Mouse (Mus musculus) olfactory bulb, adult 2 months (tissue): Measurements from ENCODE around the gene Cacng7.

Source experiments
- CTCF ChIP-seq: fragments of 200-500 bp; IDR thresholded peaks from 2 replicates; pipeline ENCODE4 v1.5.1; 2012; ENCODE audit warnings: low read depth, mild to moderate bottlenecking, low read length, moderate library complexity; ENCODE audit not compliant: insufficient read depth
- POLR2A ChIP-seq: fragments of 200-500 bp; IDR thresholded peaks from 2 replicates; pipeline ENCODE4 v1.6.1; 2012; ENCODE audit warnings: mild to moderate bottlenecking, low read depth, low read length, moderate library complexity; ENCODE audit not compliant: insufficient read depth

GRCm38 (mm10) chr7:3348326-3348725 lies 15.6 kb downstream of the Cacng7 start:
- no peak for TF ChIP-seq CTCF
- TF ChIP-seq POLR2A: no peak
